Mouse (Mus musculus) telencephalon, adult 2 months (tissue): ENCODE measurements at regions not wholly inside any gene's neighbourhood (a gene's known extent, or its start where the extent isn't known, plus 50 kb on each side); places are given as distances from the start of the nearest gene placed in this dataset.
"Not testable (repeated sequence)": the region's sequence is repeated elsewhere in the genome, so short reads cannot be mapped to it uniquely, and the experiment has no call there.

Experiments used
- DNase-seq: peaks from one replicate; pipeline ENCODE4 v3.0.0-alpha.2; 2011; ENCODE audit warnings: low read depth, low spot score

GRCm38 (mm10) chr16:56323828-56324227 is 119.7 kb downstream of the Impg2 start:
- DNase-seq = not testable (repeated sequence)

- no peak for DNase-seq
These were observed 128.3 kb upstream of the Abi3bp start for GRCm38 (mm10) chr16:56349415-56349814.

- no peak for DNase-seq
These were observed 124.8 kb upstream of the Abi3bp start for GRCm38 (mm10) chr16:56352888-56353287.

GRCm38 (mm10) chr16:56359101-56359500 is 118.6 kb upstream of the Abi3bp start:
- DNase-seq = no peak

- no peak for DNase-seq
These were observed 116.7 kb upstream of the Abi3bp start for GRCm38 (mm10) chr16:56360992-56361391.

- DNase-seq = no peak
These were observed 99.3 kb upstream of the Abi3bp start for GRCm38 (mm10) chr16:56378356-56378755.

- DNase-seq = no peak
These were observed 97.0 kb upstream of the Abi3bp start for GRCm38 (mm10) chr16:56380680-56381079.

GRCm38 (mm10) chr16:56386539-56386938 is 91.1 kb upstream of the Abi3bp start:
- no peak for DNase-seq

GRCm38 (mm10) chr16:56392843-56393242 is 84.8 kb upstream of the Abi3bp start:
- peak; percentile 88 for DNase-seq

- no peak for DNase-seq
These were observed 81.1 kb upstream of the Abi3bp start for GRCm38 (mm10) chr16:56396586-56396985.

- DNase-seq = peak; percentile 74
These were observed 78.1 kb upstream of the Abi3bp start for GRCm38 (mm10) chr16:56399541-56399940.

- DNase-seq = no peak
These were observed 53.9 kb upstream of the Abi3bp start for GRCm38 (mm10) chr16:56423761-56424160.
